Mouse (Mus musculus): ENCODE measurements around the gene Lrch3. TPM values are rescaled to one million over a fixed set of nuclear protein-coding genes. Genes with fewer than 3 reads are reported as not detected.

Lrch3 gene
- polyA plus RNA-seq, 1 experiment, result 52.7 TPM

GRCm38 (mm10) chr16:32942694-32943093 lies 28.8 kb downstream of the Lrch3 start:
- Histone ChIP-seq H3K4me1 (ENCODE audit: control insufficient read depth, insufficient read depth, low read length) (peaks cover 4% of the 10 kb centered on the region; the same call in 1 of the 2 replicates), H3K4me3 (ENCODE audit: insufficient read depth, low read length) (no peak overlapping the region), H3K27ac (ENCODE audit: insufficient read depth, low read length) (no peak overlapping the region)
- TF ChIP-seq CTCF (IDR thresholded peaks at IDR 0.05; ENCODE audit: borderline replicate concordance, insufficient read depth, low read length) (no peak), POLR2A (IDR thresholded peaks at IDR 0.05; ENCODE audit: low read depth, low read length) (no peak)

- TF ChIP-seq POLR2A (IDR thresholded peaks at IDR 0.05; ENCODE audit: low read depth, low read length) (no peak), CTCF (IDR thresholded peaks at IDR 0.05; ENCODE audit: borderline replicate concordance, insufficient read depth, low read length) (no peak)
- Histone ChIP-seq H3K4me1 (ENCODE audit: control insufficient read depth, insufficient read depth, low read length) (no peaks in the 10 kb centered on the region), H3K27ac (ENCODE audit: insufficient read depth, low read length) (no peak overlapping the region), H3K4me3 (ENCODE audit: insufficient read depth, low read length) (no peak overlapping the region)
Measured at GRCm38 (mm10) chr16:32945379-32945778, 31.5 kb downstream of the Lrch3 start.

GRCm38 (mm10) chr16:32948016-32948415 lies 34.1 kb downstream of the Lrch3 start:
- no peak for TF ChIP-seq CTCF (IDR thresholded peaks at IDR 0.05; ENCODE audit: borderline replicate concordance, insufficient read depth, low read length)
- no peak for TF ChIP-seq POLR2A (IDR thresholded peaks at IDR 0.05; ENCODE audit: low read depth, low read length)
- H3K27ac ChIP-seq (ENCODE audit: insufficient read depth, low read length), result no peak overlapping the region
- H3K4me3 ChIP-seq (ENCODE audit: insufficient read depth, low read length), result no peak overlapping the region
- H3K4me1 ChIP-seq (ENCODE audit: control insufficient read depth, insufficient read depth, low read length), result no peaks in the 10 kb centered on the region

DNA sequence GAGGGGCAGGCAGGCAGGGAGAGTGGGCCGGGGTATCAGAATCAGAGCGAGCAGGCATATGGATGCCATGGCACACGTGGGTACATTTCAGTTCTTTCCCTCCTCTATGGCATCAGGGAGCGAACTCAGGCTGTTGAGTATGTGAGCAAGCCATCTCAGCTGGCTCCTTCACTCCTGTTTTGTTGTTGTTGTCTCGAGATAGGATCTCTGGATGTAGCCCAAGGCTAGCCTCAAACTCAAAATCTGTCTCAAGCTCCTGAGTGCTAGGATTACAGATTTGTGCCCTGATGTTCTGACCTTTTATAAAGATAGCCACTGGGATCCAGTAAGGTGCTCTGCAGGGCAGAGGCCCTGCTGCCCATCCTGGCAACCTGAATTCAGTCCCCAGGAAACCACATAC lies 34.8 kb downstream of the Lrch3 start:
- H3K4me1 ChIP-seq (ENCODE audit: control insufficient read depth, insufficient read depth, low read length), result no peaks in the 10 kb centered on the region
- H3K4me3 ChIP-seq (ENCODE audit: insufficient read depth, low read length), result no peak overlapping the region
- no peak for TF ChIP-seq CTCF (IDR thresholded peaks at IDR 0.05; ENCODE audit: borderline replicate concordance, insufficient read depth, low read length)
- no peak for TF ChIP-seq POLR2A (IDR thresholded peaks at IDR 0.05; ENCODE audit: low read depth, low read length)
- no peak overlapping the region for H3K27ac ChIP-seq (ENCODE audit: insufficient read depth, low read length)

GRCm38 (mm10) chr16:32949281-32949680 lies 35.4 kb downstream of the Lrch3 start:
- Histone ChIP-seq H3K4me1 (ENCODE audit: control insufficient read depth, insufficient read depth, low read length) (no peaks in the 10 kb centered on the region), H3K27ac (ENCODE audit: insufficient read depth, low read length) (no peak overlapping the region), H3K4me3 (ENCODE audit: insufficient read depth, low read length) (no peak overlapping the region)
- no peak for TF ChIP-seq CTCF (IDR thresholded peaks at IDR 0.05; ENCODE audit: borderline replicate concordance, insufficient read depth, low read length)
- TF ChIP-seq POLR2A (IDR thresholded peaks at IDR 0.05; ENCODE audit: low read depth, low read length), result no peak

DNA sequence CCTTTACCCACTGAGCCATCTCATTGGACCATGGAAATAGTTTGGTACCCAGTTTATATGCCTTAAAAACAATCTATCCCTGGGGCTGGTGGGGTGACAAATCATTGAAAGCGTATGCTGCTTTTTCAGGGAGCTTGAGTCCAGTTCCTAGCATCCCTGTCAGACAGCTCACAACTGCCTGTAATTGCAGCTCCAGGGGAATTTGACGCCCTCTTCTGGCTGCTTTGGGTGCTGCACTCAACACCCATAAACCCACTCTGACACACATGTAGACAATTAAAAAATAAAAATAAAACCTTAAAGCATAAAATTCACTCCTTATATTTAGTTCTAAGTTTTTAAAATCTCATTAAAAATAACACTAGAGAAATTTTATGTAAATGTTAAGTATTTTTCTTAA lies 37.2 kb downstream of the Lrch3 start:
- Histone ChIP-seq H3K4me3 (ENCODE audit: insufficient read depth, low read length) (no peak overlapping the region), H3K27ac (ENCODE audit: insufficient read depth, low read length) (no peak overlapping the region)
- TF ChIP-seq POLR2A (IDR thresholded peaks at IDR 0.05; ENCODE audit: low read depth, low read length) (no peak), CTCF (IDR thresholded peaks at IDR 0.05; ENCODE audit: borderline replicate concordance, insufficient read depth, low read length) (no peak)

GRCm38 (mm10) chr16:32953806-32954205 lies 39.9 kb downstream of the Lrch3 start:
- H3K4me3 ChIP-seq (ENCODE audit: insufficient read depth, low read length), result no peak overlapping the region
- no peak for TF ChIP-seq CTCF (IDR thresholded peaks at IDR 0.05; ENCODE audit: borderline replicate concordance, insufficient read depth, low read length)
- TF ChIP-seq POLR2A (IDR thresholded peaks at IDR 0.05; ENCODE audit: low read depth, low read length), result no peak
- H3K27ac ChIP-seq (ENCODE audit: insufficient read depth, low read length), result no peak overlapping the region
- no peaks in the 10 kb centered on the region for H3K4me1 ChIP-seq (ENCODE audit: control insufficient read depth, insufficient read depth, low read length)

More for the DNA sequence above, 37.2 kb downstream of the Lrch3 start:
- no peaks in the 10 kb centered on the region for H3K4me1 ChIP-seq (ENCODE audit: control insufficient read depth, insufficient read depth, low read length)

DNA sequence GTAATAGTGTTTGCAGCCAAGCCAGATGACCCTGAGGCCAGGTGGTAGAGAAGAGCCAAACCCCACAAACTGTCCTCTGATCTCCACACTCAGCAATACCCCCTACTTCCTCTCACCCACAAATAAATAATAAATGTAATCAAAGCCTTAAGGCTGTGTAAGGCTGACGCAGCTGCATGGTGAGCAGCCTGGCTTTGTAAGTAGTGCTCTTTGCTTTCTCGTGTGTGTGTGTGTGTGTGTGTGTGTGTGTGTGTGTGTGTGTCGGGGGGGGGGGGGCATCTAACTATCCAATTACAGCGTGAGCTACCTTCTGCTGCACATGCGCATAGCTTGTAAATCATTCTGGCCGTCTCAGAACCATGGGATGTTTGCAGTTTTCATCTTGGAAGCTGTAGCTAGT lies 40.4 kb downstream of the Lrch3 start:
- Histone ChIP-seq H3K27ac (ENCODE audit: insufficient read depth, low read length) (no peak overlapping the region), H3K4me1 (ENCODE audit: control insufficient read depth, insufficient read depth, low read length) (no peaks in the 10 kb centered on the region), H3K4me3 (ENCODE audit: insufficient read depth, low read length) (no peak overlapping the region)
- no peak for TF ChIP-seq CTCF (IDR thresholded peaks at IDR 0.05; ENCODE audit: borderline replicate concordance, insufficient read depth, low read length)
- TF ChIP-seq POLR2A (IDR thresholded peaks at IDR 0.05; ENCODE audit: low read depth, low read length), result no peak

DNA sequence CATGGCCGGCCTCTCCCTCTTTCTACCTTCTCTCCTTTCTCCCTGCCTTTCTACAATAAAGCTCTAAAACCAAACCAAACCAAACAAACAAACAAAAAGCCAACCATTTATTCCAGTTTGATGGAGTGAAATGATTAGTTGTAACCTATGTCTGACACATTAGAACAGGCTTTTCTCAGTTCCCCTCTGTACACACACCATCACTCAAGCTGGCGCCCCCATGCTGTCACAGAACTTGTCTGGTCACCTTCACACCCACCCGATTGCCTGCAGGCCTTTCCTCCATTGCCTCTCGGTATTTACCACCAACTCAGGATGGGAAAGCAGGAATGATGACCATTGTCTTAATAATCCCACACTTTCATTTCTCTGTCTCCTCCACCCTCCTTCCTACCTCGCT lies 43.0 kb downstream of the Lrch3 start:
- Histone ChIP-seq H3K4me3 (ENCODE audit: insufficient read depth, low read length) (no peak overlapping the region), H3K27ac (ENCODE audit: insufficient read depth, low read length) (no peak overlapping the region), H3K4me1 (ENCODE audit: control insufficient read depth, insufficient read depth, low read length) (no peaks in the 10 kb centered on the region; the same call in 1 of the 2 replicates)
- TF ChIP-seq CTCF (IDR thresholded peaks at IDR 0.05; ENCODE audit: borderline replicate concordance, insufficient read depth, low read length) (no peak), POLR2A (IDR thresholded peaks at IDR 0.05; ENCODE audit: low read depth, low read length) (no peak)

DNA sequence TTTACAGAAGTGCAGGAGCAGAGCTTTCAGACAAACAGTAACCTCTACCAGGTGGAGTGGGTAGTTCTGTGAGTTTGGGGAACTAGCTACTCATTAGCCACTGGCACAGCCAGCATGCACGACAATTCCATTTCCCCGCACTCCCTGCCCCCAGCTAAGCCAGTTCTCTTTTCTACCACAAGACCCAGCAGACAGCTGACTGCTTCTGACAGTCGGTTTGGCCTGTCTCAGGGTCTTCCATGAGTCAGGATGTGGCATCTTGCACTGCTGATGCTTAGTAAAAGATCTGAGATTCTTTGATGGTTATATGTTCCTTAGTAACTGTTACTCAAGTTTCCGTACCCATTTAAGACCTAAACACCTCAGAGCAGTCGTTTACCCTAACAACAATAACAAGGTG lies 58.6 kb downstream of the Lrch3 start:
- Histone ChIP-seq H3K27ac (ENCODE audit: insufficient read depth, low read length) (no peak overlapping the region), H3K4me1 (ENCODE audit: control insufficient read depth, insufficient read depth, low read length) (no peaks in the 10 kb centered on the region)
- TF ChIP-seq POLR2A (IDR thresholded peaks at IDR 0.05; ENCODE audit: low read depth, low read length) (no peak), CTCF (IDR thresholded peaks at IDR 0.05; ENCODE audit: borderline replicate concordance, insufficient read depth, low read length) (no peak)

GRCm38 (mm10) chr16:32973047-32973446 lies 59.1 kb downstream of the Lrch3 start:
- H3K27ac ChIP-seq (ENCODE audit: insufficient read depth, low read length), result no peak overlapping the region
- H3K4me3 ChIP-seq (ENCODE audit: insufficient read depth, low read length), result no peak overlapping the region
- TF ChIP-seq POLR2A (IDR thresholded peaks at IDR 0.05; ENCODE audit: low read depth, low read length) (no peak), CTCF (IDR thresholded peaks at IDR 0.05; ENCODE audit: borderline replicate concordance, insufficient read depth, low read length) (no peak)
- H3K4me1 ChIP-seq (ENCODE audit: control insufficient read depth, insufficient read depth, low read length), result no peaks in the 10 kb centered on the region

More for the DNA sequence above, 58.6 kb downstream of the Lrch3 start:
- no peak overlapping the region for H3K4me3 ChIP-seq (ENCODE audit: insufficient read depth, low read length)
